Mouse (Mus musculus) midbrain, embryonic 12.5 days (tissue): ENCODE measurements at regions not wholly inside any gene's neighbourhood (a gene's known extent, or its start where the extent isn't known, plus 50 kb on each side); places are given as distances from the start of the nearest gene placed in this dataset.

Experiments used
- ATAC-seq: fragments of 200-750 bp; cut with Nextera tagmentation; 2 replicates; pipeline ENCODE4 v1.8.0; 2017; ENCODE audit warnings: low read depth, moderate TSS enrichment, moderate library complexity; ENCODE audit not compliant: low FRiP score
- H3K27ac ChIP-seq: fragments of 300-500 bp; sonication (generic); replicated peaks from 2 replicates; pipeline ENCODE4 v1.5.1; 2016; ENCODE audit warnings: mild to moderate bottlenecking
- H3K27me3 ChIP-seq: fragments of 300-500 bp; sonication (generic); 2 replicates; pipeline ENCODE4 v1.6.1; 2016; ENCODE audit warnings: mild to moderate bottlenecking
- H3K36me3 ChIP-seq: fragments of 300-500 bp; sonication (generic); 2 replicates; pipeline ENCODE4 v1.6.1; 2016
- H3K4me1 ChIP-seq: fragments of 300-500 bp; sonication (generic); 2 replicates; pipeline ENCODE4 v1.6.1; 2016
- H3K4me2 ChIP-seq: fragments of 300-500 bp; sonication (generic); replicated peaks from 2 replicates; pipeline ENCODE4 v1.6.1; 2016; ENCODE audit warnings: mild to moderate bottlenecking, moderate library complexity
- H3K4me3 ChIP-seq: fragments of 300-500 bp; sonication (generic); 2 replicates; pipeline ENCODE4 v1.5.1; 2016; ENCODE audit warnings: mild to moderate bottlenecking
- H3K9ac ChIP-seq: fragments of 300-500 bp; sonication (generic); replicated peaks from 2 replicates; pipeline ENCODE4 v1.6.1; 2016; ENCODE audit warnings: mild to moderate bottlenecking, moderate library complexity
- H3K9me3 ChIP-seq: fragments of 300-500 bp; sonication (generic); 2 replicates; pipeline ENCODE4 v1.6.1; 2016; ENCODE audit warnings: mild to moderate bottlenecking
- WGBS: fragments of 180-500 bp; shearing (Covaris S2); methylation state at CpG from one replicate; pipeline ENCODE4 v1.1.7; 2016; 5-methylcytosine and 5-hydroxymethylcytosine counted together

- Histone ChIP-seq H3K36me3 (no peaks in the 10 kb centered on the region), H3K4me1 (no peaks in the 10 kb centered on the region), H3K4me2 (no peak overlapping the region), H3K4me3 (no peak overlapping the region), H3K9me3 (no peaks in the 10 kb centered on the region), H3K27me3 (no peaks in the 10 kb centered on the region), H3K9ac (no peak overlapping the region), H3K27ac (no peak overlapping the region)
- WGBS: 75% methylated on average over 3 of the region's 3 CpGs
- no peak for ATAC-seq
Observed at GRCm38 (mm10) chr1:76276624-76277023, 730.6 kb downstream of the Slc4a3 start.

- 51% methylated on average over 3 of the region's 3 CpGs for WGBS
- ATAC-seq: no peak
- Histone ChIP-seq H3K36me3 (no peaks in the 10 kb centered on the region), H3K9me3 (no peaks in the 10 kb centered on the region), H3K4me1 (no peaks in the 10 kb centered on the region), H3K4me3 (no peak overlapping the region), H3K27me3 (no peaks in the 10 kb centered on the region), H3K27ac (no peak overlapping the region), H3K9ac (no peak overlapping the region), H3K4me2 (no peak overlapping the region)
Observed at GRCm38 (mm10) chr1:76283322-76283721, 737.3 kb downstream of the Slc4a3 start.

- no peaks in the 10 kb centered on the region for H3K9me3 ChIP-seq
- 76% methylated on average over 4 of the region's 4 CpGs for WGBS
- no peak overlapping the region for H3K4me3 ChIP-seq
- no peaks in the 10 kb centered on the region for H3K27me3 ChIP-seq
- H3K4me1 ChIP-seq: no peaks in the 10 kb centered on the region
- no peak overlapping the region for H3K9ac ChIP-seq
- H3K27ac ChIP-seq: no peak overlapping the region
- ATAC-seq: no peak
- H3K4me2 ChIP-seq: no peak overlapping the region
- H3K36me3 ChIP-seq: no peaks in the 10 kb centered on the region
Observed at GRCm38 (mm10) chr1:76322943-76323559, 777.0 kb downstream of the Slc4a3 start.

- Histone ChIP-seq H3K27ac (no peak overlapping the region), H3K4me1 (no peaks in the 10 kb centered on the region), H3K9ac (no peak overlapping the region), H3K36me3 (no peaks in the 10 kb centered on the region), H3K4me3 (no peak overlapping the region), H3K27me3 (no peaks in the 10 kb centered on the region), H3K9me3 (no peaks in the 10 kb centered on the region), H3K4me2 (no peak overlapping the region)
- WGBS: 88% methylated on average over 4 of the region's 4 CpGs
- no peak for ATAC-seq
Observed at GRCm38 (mm10) chr1:76323592-76323991, 777.5 kb downstream of the Slc4a3 start.

GRCm38 (mm10) chr1:76336011-76336410 lies 789.9 kb downstream of the Slc4a3 start:
- H3K4me1 ChIP-seq: no peaks in the 10 kb centered on the region
- no peak overlapping the region for H3K27ac ChIP-seq
- no peak for ATAC-seq
- no peak overlapping the region for H3K4me2 ChIP-seq
- H3K27me3 ChIP-seq: no peaks in the 10 kb centered on the region
- H3K4me3 ChIP-seq: no peak overlapping the region
- H3K36me3 ChIP-seq: no peaks in the 10 kb centered on the region
- H3K9me3 ChIP-seq: no peaks in the 10 kb centered on the region
- H3K9ac ChIP-seq: no peak overlapping the region

- no peak overlapping the region for H3K4me2 ChIP-seq
- WGBS: 68% methylated on average over 8 of the region's 8 CpGs
- H3K9ac ChIP-seq: no peak overlapping the region
- H3K27me3 ChIP-seq: no peaks in the 10 kb centered on the region
- H3K9me3 ChIP-seq: no peaks in the 10 kb centered on the region
- no peak overlapping the region for H3K27ac ChIP-seq
- no peaks in the 10 kb centered on the region for H3K4me1 ChIP-seq
- H3K36me3 ChIP-seq: no peaks in the 10 kb centered on the region
- H3K4me3 ChIP-seq: no peak overlapping the region
- ATAC-seq: no peak
Observed at GRCm38 (mm10) chr1:76362106-76362505, 816.0 kb downstream of the Slc4a3 start.

- Histone ChIP-seq H3K9me3 (no peaks in the 10 kb centered on the region), H3K4me2 (no peak overlapping the region), H3K4me1 (no peaks in the 10 kb centered on the region), H3K36me3 (no peaks in the 10 kb centered on the region), H3K4me3 (no peak overlapping the region), H3K27me3 (no peaks in the 10 kb centered on the region), H3K27ac (no peak overlapping the region), H3K9ac (no peak overlapping the region)
- ATAC-seq: no peak
- WGBS: 74% methylated on average over 2 of the region's 2 CpGs
Observed at GRCm38 (mm10) chr1:76373931-76374330, 827.9 kb downstream of the Slc4a3 start.

GRCm38 (mm10) chr1:76378154-76378553 lies 832.1 kb downstream of the Slc4a3 start:
- H3K27ac ChIP-seq: no peak overlapping the region
- ATAC-seq: no peak
- no peaks in the 10 kb centered on the region for H3K36me3 ChIP-seq
- H3K4me1 ChIP-seq: no peaks in the 10 kb centered on the region
- no peaks in the 10 kb centered on the region for H3K9me3 ChIP-seq
- 83% methylated on average over 3 of the region's 3 CpGs for WGBS
- H3K27me3 ChIP-seq: no peaks in the 10 kb centered on the region
- H3K4me2 ChIP-seq: no peak overlapping the region
- no peak overlapping the region for H3K9ac ChIP-seq
- H3K4me3 ChIP-seq: no peak overlapping the region

GRCm38 (mm10) chr1:76392536-76392935 lies 846.5 kb downstream of the Slc4a3 start:
- ATAC-seq: no peak
- H3K9me3 ChIP-seq: no peaks in the 10 kb centered on the region
- 53% methylated on average over 6 of the region's 6 CpGs for WGBS
- no peaks in the 10 kb centered on the region for H3K27me3 ChIP-seq
- no peak overlapping the region for H3K27ac ChIP-seq
- H3K4me3 ChIP-seq: no peak overlapping the region
- 0 out of 2 replicates have a peak, but pooled peaks cover 3% of the 10 kb centered on the region for H3K4me1 ChIP-seq
- no peaks in the 10 kb centered on the region for H3K36me3 ChIP-seq
- no peak overlapping the region for H3K4me2 ChIP-seq
- no peak overlapping the region for H3K9ac ChIP-seq

GRCm38 (mm10) chr1:76394038-76394437 lies 848.0 kb downstream of the Slc4a3 start:
- Histone ChIP-seq H3K36me3 (no peaks in the 10 kb centered on the region), H3K27me3 (no peaks in the 10 kb centered on the region), H3K4me1 (0 out of 2 replicates have a peak, but pooled peaks cover 3% of the 10 kb centered on the region), H3K27ac (no peak overlapping the region), H3K4me3 (no peak overlapping the region), H3K9ac (no peak overlapping the region), H3K9me3 (no peaks in the 10 kb centered on the region), H3K4me2 (no peak overlapping the region)
- no peak for ATAC-seq
- WGBS: 86% methylated on average over 8 of the region's 8 CpGs

GRCm38 (mm10) chr1:76402854-76403253 lies 856.8 kb downstream of the Slc4a3 start:
- Histone ChIP-seq H3K27ac (no peak overlapping the region), H3K4me1 (no peaks in the 10 kb centered on the region), H3K4me3 (no peak overlapping the region), H3K9me3 (no peaks in the 10 kb centered on the region), H3K27me3 (no peaks in the 10 kb centered on the region), H3K4me2 (no peak overlapping the region), H3K36me3 (no peaks in the 10 kb centered on the region), H3K9ac (no peak overlapping the region)
- ATAC-seq: no peak
- WGBS: 77% methylated on average over 2 of the region's 2 CpGs

- WGBS: 69% methylated on average over 4 of the region's 4 CpGs
- Histone ChIP-seq H3K9ac (no peak overlapping the region), H3K4me1 (no peaks in the 10 kb centered on the region), H3K27me3 (no peaks in the 10 kb centered on the region), H3K9me3 (no peaks in the 10 kb centered on the region), H3K4me3 (no peak overlapping the region), H3K27ac (no peak overlapping the region), H3K36me3 (no peaks in the 10 kb centered on the region), H3K4me2 (no peak overlapping the region)
- ATAC-seq: no peak
Observed at GRCm38 (mm10) chr1:76404003-76404402, 857.9 kb downstream of the Slc4a3 start.

GRCm38 (mm10) chr1:76410813-76411212 lies 864.7 kb downstream of the Slc4a3 start:
- Histone ChIP-seq H3K36me3 (no peaks in the 10 kb centered on the region), H3K27ac (no peak overlapping the region), H3K27me3 (no peaks in the 10 kb centered on the region), H3K4me1 (no peaks in the 10 kb centered on the region), H3K9me3 (no peaks in the 10 kb centered on the region), H3K9ac (no peak overlapping the region), H3K4me2 (no peak overlapping the region), H3K4me3 (no peak overlapping the region)
- ATAC-seq: no peak
- WGBS: 84% methylated on average over 4 of the region's 4 CpGs
